Mouse (Mus musculus): ENCODE data around the gene Foxe1. TPM values are rescaled to one million over a fixed set of nuclear protein-coding genes. Genes with fewer than 3 reads are reported as not detected.

Foxe1 gene
- polyA plus RNA-seq, 1 experiment from 2014 or later, result not detected

DNA sequence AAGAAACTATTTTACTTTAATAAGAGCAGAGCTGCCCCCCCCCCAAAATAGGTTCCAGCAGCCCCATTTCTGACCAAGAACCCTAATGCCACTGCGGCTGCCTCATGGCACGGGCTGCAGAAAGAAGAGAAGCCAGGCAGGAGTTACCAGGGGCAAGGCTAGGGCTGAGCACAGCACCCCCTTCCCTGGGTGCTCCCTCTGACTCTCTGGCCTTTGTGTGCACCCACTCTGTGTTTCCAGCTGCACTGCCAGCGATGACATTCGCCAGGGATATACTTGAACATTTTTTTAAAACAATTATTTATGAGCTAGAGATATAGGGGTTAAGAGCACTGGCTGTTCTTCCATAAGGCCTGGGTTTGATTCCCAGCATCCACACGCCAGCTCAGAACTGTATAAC is 6.1 kb downstream of the Foxe1 start:
- Histone ChIP-seq H3K4me2 (no peak overlapping the region), H3K9ac (no peak overlapping the region), H3K27me3 (peaks cover 97% of the 10 kb centered on the region), H3K4me1 (peaks cover 12% of the 10 kb centered on the region), H3K9me3 (replicated peaks) (no peaks in the 10 kb centered on the region), H3K4me3 (replicated peaks) (no peak overlapping the region), H3K36me3 (no peaks in the 10 kb centered on the region), H3K27ac (no peak overlapping the region)
- 51% methylated on average over 5 of the region's 5 CpGs for WGBS
- no peak for ATAC-seq (replicated peaks; ENCODE audit: low FRiP score)

DNA sequence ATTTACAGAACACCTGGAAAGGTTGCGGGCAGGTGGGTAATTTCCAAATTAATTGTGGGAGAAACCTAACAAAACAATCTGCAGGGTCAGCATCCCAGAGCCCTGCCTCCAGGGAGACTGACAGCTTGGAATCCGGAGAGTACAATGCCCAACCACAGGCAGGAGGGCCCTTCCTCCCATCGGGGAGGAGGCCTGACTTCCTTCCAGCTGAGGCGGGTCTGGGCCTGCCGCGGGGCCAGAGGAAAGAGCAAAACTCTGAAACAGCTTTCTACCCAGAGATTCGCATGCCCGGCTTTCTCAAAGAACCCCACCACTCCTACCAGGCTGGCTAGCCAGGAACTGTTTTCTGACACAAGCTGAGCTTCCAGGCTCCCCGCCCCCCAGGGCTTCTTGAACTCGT is 9.6 kb downstream of the Foxe1 start:
- peaks cover 5% of the 10 kb centered on the region for H3K4me1 ChIP-seq
- no peak for ATAC-seq (replicated peaks; ENCODE audit: low FRiP score)
- H3K27me3 ChIP-seq, result peaks cover 86% of the 10 kb centered on the region
- H3K4me3 ChIP-seq (replicated peaks), result no peak overlapping the region
- H3K36me3 ChIP-seq, result no peaks in the 10 kb centered on the region
- H3K9ac ChIP-seq, result no peak overlapping the region
- no peak overlapping the region for H3K27ac ChIP-seq
- 19% methylated on average over 10 of the region's 10 CpGs for WGBS
- no peaks in the 10 kb centered on the region for H3K9me3 ChIP-seq (replicated peaks)
- H3K4me2 ChIP-seq, result no peak overlapping the region

DNA sequence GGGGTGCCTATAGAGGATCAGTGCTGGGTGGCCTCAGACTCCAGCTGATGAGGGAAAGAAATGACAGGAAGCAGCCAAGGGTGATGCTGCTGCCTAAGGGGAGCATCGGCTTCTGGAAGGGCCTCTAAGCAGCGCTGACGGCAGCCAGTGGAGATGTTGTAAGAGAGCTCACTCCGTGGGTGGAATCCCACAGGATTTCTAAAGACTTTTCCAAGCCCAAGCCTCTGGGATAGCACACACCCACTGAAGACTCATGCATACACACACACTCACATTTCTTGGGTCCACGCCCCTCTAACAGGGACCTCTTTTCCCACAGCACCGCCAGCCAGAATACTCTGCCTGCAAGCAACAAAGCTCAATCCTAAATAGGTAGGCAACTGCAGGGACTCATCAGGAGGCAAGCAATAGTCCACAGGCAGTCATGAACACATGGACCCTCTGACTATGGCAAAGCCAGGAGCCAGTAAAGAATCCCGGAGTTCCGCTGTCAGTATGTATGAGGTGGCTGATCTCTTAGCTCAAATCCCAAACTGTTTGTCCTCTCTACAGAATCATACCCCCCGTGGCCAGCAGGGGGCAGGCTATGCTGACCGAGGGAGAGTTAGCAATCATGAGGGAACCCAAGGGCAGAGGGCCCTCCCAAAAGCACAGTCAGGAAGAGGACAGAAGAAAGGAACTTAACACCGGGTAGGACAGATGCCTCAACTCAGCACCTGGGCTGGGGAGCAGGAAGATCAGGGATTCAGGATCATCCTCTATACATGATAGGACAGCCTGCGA is 13.1 kb downstream of the Foxe1 start:
- ATAC-seq (replicated peaks; ENCODE audit: low FRiP score), result no peak
- no peaks in the 10 kb centered on the region for H3K36me3 ChIP-seq
- 52% methylated on average over 12 of the region's 12 CpGs for WGBS
- H3K4me1 ChIP-seq, result peaks cover 5% of the 10 kb centered on the region
- no peak overlapping the region for H3K4me2 ChIP-seq
- no peak overlapping the region for H3K9ac ChIP-seq
- peaks cover 52% of the 10 kb centered on the region for H3K27me3 ChIP-seq
- H3K27ac ChIP-seq, result no peak overlapping the region
- H3K9me3 ChIP-seq (replicated peaks), result no peaks in the 10 kb centered on the region
- H3K4me3 ChIP-seq (replicated peaks), result no peak overlapping the region

DNA sequence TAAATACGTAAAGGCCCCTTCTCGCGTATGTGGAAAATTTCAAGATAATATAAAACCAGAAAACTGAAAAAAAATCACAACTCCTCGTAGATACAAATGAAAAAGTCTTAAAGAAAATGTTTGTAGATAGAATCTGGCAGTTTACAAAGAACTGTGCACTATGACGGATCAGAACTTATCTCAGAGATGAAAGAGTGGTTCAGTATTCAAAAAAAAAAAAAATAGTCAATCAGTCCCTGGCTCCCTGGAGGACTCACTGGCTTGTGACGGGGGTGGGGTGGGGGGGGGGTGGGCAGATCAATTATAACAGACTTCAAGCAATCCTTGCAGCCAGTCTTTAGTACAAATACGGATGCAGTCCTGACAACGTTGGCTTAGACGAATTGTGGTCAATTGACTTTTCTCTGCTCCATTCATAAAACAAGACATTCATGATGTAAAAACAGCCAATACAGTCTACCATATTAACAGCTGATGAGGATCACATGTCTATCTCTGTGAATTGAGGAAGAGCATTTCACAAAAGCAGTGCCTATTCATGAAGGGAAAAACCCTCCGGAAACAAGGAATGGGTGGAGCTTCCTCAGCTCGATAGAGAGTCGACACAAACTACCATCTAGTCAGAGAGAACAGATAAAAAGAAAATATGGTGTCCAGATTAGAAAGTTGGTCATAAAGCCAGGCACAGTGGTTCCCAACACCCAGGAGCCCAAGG is 16.3 kb downstream of the Foxe1 start:
- ATAC-seq (replicated peaks; ENCODE audit: low FRiP score), result no peak
- H3K27me3 ChIP-seq, result peaks cover 25% of the 10 kb centered on the region
- no peaks in the 10 kb centered on the region for H3K4me1 ChIP-seq
- no peak overlapping the region for H3K27ac ChIP-seq
- no peak overlapping the region for H3K9ac ChIP-seq
- H3K9me3 ChIP-seq (replicated peaks), result no peaks in the 10 kb centered on the region
- no peak overlapping the region for H3K4me3 ChIP-seq (replicated peaks)
- WGBS, result 74% methylated on average over 12 of the region's 12 CpGs
- H3K36me3 ChIP-seq, result no peaks in the 10 kb centered on the region
- H3K4me2 ChIP-seq, result no peak overlapping the region

DNA sequence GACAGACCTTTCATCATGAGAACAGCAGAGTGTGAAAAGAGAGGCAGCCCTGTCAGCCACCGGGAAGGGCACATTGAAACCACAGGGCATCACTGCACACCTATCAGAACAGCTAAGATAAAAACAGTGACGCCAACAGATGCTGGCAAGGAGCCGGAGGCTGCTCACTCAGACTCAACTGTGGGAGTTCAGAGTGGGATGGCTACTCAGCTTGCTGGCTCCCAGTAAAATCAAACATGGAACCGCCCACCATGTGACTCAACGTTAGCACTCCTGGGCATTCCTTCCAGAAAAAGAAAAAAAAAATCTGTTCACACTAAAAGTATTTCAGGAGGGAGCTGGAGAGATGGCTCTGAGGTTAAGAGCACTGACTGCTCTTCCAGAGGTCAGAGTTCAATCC is 17.8 kb downstream of the Foxe1 start:
- no peaks in the 10 kb centered on the region for H3K36me3 ChIP-seq
- H3K4me1 ChIP-seq, result no peaks in the 10 kb centered on the region
- H3K27me3 ChIP-seq, result peaks cover 13% of the 10 kb centered on the region
- H3K9me3 ChIP-seq (replicated peaks), result no peaks in the 10 kb centered on the region
- H3K4me2 ChIP-seq, result no peak overlapping the region
- no peak overlapping the region for H3K27ac ChIP-seq
- H3K9ac ChIP-seq, result no peak overlapping the region
- 69% methylated on average over 5 of the region's 5 CpGs for WGBS
- no peak for ATAC-seq (replicated peaks; ENCODE audit: low FRiP score)
- H3K4me3 ChIP-seq (replicated peaks), result no peak overlapping the region

DNA sequence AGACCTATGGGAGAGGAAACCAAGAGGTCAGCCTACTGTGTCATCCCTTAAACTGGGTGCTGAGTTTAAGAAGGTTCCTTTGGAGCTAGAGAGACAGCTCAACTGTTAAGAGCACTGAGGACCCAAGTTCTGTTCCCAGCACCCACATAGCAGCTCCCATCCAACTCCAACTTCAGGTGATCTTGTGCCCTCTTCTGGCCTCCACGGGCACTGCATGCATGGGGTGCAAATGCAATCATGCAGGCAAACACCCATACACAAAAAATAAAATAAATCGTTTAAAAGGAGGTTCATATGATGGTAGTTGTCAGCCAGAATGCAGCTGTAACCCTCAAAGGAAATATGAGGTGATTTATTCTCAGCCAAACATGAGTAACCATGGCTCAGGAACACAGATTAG is 21.0 kb downstream of the Foxe1 start:
- H3K27me3 ChIP-seq, result peaks cover 15% of the 10 kb centered on the region; the same call in 1 of the 2 replicates
- H3K4me1 ChIP-seq, result 0 out of 2 replicates have a peak, but pooled peaks cover 4% of the 10 kb centered on the region
- no peaks in the 10 kb centered on the region for H3K36me3 ChIP-seq
- ATAC-seq (replicated peaks; ENCODE audit: low FRiP score), result no peak
- no peak overlapping the region for H3K4me3 ChIP-seq (replicated peaks)
- no peak overlapping the region for H3K27ac ChIP-seq
- no peaks in the 10 kb centered on the region for H3K9me3 ChIP-seq (replicated peaks)
- H3K9ac ChIP-seq, result no peak overlapping the region
- 87% methylated on average over 2 of the region's 2 CpGs for WGBS
- no peak overlapping the region for H3K4me2 ChIP-seq

DNA sequence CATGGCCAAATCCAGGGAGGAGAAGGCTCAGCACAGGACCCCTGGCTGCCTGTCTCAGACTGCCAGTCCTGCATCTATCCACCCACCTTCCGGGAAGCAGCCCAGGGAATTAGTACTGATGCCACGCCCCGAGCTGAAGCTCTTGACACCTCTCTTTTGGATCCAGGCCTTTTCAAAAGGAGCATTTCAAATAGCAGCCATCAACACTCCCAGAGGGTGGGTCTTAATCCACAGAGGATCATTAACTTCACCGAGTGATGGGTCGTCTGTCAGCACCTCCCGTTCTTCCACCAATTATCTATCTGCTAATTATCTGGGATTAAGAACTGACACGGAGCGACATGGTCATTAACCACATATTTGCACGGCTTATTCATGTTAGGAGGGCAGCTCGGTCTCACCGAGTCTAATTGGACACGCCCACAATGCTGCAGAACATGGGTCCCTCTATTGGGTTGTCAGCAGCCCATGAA is 24.1 kb downstream of the Foxe1 start:
- 9% methylated on average over 12 of the region's 12 CpGs for WGBS
- H3K36me3 ChIP-seq, result no peaks in the 10 kb centered on the region
- H3K9ac ChIP-seq, result no peak overlapping the region
- H3K27me3 ChIP-seq, result peaks cover 24% of the 10 kb centered on the region; the same call in 1 of the 2 replicates
- no peaks in the 10 kb centered on the region for H3K9me3 ChIP-seq (replicated peaks)
- H3K4me1 ChIP-seq, result peaks cover 13% of the 10 kb centered on the region
- no peak overlapping the region for H3K27ac ChIP-seq
- H3K4me2 ChIP-seq, result no peak overlapping the region
- no peak for ATAC-seq (replicated peaks; ENCODE audit: low FRiP score)
- no peak overlapping the region for H3K4me3 ChIP-seq (replicated peaks)

DNA sequence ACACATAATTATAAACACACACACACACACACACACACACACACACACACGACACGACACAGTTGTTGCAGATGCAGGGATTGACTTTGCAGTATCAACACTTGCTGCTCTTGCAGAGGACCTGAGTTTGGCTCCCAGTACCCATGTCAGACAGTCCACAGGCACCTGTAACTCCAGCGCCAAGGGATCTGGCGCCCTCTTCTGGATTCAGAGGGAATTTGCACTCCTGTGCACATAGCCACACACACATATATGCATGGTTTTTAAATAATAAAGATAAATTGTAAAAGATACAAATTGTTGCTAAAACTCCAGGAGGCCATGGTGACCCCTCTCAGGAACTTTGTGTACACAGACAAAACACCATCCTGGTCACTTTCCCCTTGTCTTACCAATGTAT is 25.7 kb downstream of the Foxe1 start:
- ATAC-seq (replicated peaks; ENCODE audit: low FRiP score), result no peak
- no peaks in the 10 kb centered on the region for H3K9me3 ChIP-seq (replicated peaks)
- no peak overlapping the region for H3K9ac ChIP-seq
- H3K27ac ChIP-seq, result no peak overlapping the region
- no peak overlapping the region for H3K4me2 ChIP-seq
- H3K36me3 ChIP-seq, result no peaks in the 10 kb centered on the region
- peaks cover 24% of the 10 kb centered on the region; the same call in 1 of the 2 replicates for H3K27me3 ChIP-seq
- 64% methylated on average over 4 of the region's 4 CpGs for WGBS
- H3K4me3 ChIP-seq (replicated peaks), result no peak overlapping the region
- H3K4me1 ChIP-seq, result peaks cover 13% of the 10 kb centered on the region

DNA sequence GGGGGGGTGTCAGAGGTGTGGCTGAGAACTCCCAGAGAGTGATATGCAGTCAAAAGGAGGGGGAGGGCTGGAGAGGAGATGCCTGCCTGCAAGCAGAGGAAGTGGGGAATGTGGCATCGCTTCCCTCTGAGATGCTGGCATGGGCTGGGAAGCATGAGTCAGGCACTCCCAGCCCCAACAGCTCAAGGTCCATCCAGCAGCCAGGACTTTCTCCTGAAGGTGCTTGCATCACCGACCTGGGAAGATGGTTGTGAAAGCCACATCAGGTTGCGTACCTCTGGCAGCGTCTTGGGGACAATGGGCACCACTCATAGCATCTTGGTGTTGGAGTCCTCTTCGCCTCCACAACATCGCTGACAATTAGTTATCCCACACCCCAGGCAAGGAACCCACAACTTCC is 27.0 kb downstream of the Foxe1 start:
- WGBS, result 50% methylated on average over 6 of the region's 6 CpGs
- Histone ChIP-seq H3K4me3 (replicated peaks) (no peak overlapping the region), H3K9ac (no peak overlapping the region), H3K4me2 (no peak overlapping the region), H3K36me3 (no peaks in the 10 kb centered on the region), H3K27me3 (peaks cover 24% of the 10 kb centered on the region; the same call in 1 of the 2 replicates), H3K9me3 (replicated peaks) (no peaks in the 10 kb centered on the region), H3K27ac (no peak overlapping the region), H3K4me1 (peaks cover 17% of the 10 kb centered on the region)
- no peak for ATAC-seq (replicated peaks; ENCODE audit: low FRiP score)

DNA sequence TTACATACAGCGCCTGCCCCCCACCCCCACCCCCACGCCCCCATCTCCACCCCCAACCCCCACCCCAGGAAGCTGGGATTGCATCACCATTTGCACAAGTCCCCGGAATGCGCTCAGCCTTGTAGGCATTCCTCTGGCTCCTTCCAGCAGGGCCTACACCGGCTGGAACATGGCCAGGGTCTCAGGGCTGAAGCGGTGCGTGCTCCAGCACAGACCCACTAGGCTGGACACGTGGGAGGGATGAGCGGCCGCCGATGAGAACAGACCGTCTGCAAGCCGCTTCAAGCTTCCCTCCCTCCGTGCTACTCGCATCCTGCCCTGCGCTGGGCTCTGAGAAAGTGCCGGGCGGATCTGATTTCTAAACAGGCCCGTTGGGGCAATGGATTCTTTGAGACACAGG is 27.6 kb downstream of the Foxe1 start:
- Histone ChIP-seq H3K4me2 (peak overlapping the region; percentile 54), H3K9me3 (replicated peaks) (no peaks in the 10 kb centered on the region), H3K27me3 (peaks cover 24% of the 10 kb centered on the region; the same call in 1 of the 2 replicates), H3K4me3 (replicated peaks) (peak overlapping the region; percentile 19; the same call in 1 of the 2 replicates), H3K27ac (no peak overlapping the region), H3K4me1 (peaks cover 17% of the 10 kb centered on the region), H3K36me3 (0 out of 2 replicates have a peak, but pooled peaks cover 1% of the 10 kb centered on the region), H3K9ac (0 out of 2 replicates have a peak overlapping the region, but pooled peaks have one; percentile 18)
- peak; percentile 74 for ATAC-seq (replicated peaks; ENCODE audit: low FRiP score)
- WGBS, result 2% methylated on average over 19 of the region's 19 CpGs

DNA sequence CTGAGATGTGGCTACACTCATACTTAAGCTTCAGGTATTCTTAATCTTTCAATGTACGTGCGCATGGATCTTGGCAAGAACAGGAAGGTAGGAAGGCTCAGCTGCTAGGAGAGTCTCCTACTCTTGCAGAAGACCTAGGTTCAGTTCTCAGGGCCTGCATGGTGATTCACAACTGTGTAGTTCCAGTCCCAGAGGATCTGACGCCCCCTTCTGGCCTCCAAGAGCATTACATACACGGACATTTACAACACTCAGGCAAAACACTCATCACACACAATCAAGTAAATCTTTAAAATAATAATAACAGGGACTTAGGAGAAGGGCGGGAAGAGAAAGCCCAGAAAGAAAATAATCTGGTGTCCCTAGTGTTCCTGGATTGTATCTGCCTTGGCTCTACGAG is 31.0 kb downstream of the Foxe1 start:
- H3K4me2 ChIP-seq, result peak overlapping the region; percentile 63
- peak overlapping the region; percentile 40 for H3K4me3 ChIP-seq (replicated peaks)
- H3K4me1 ChIP-seq, result peaks cover 13% of the 10 kb centered on the region
- H3K9me3 ChIP-seq (replicated peaks), result no peaks in the 10 kb centered on the region
- H3K27ac ChIP-seq, result no peak overlapping the region
- ATAC-seq (replicated peaks; ENCODE audit: low FRiP score), result no peak
- peaks cover 33% of the 10 kb centered on the region for H3K36me3 ChIP-seq
- H3K27me3 ChIP-seq, result peaks cover 9% of the 10 kb centered on the region; the same call in 1 of the 2 replicates
- WGBS, result 55% methylated on average over 6 of the region's 6 CpGs
- H3K9ac ChIP-seq, result no peak overlapping the region

DNA sequence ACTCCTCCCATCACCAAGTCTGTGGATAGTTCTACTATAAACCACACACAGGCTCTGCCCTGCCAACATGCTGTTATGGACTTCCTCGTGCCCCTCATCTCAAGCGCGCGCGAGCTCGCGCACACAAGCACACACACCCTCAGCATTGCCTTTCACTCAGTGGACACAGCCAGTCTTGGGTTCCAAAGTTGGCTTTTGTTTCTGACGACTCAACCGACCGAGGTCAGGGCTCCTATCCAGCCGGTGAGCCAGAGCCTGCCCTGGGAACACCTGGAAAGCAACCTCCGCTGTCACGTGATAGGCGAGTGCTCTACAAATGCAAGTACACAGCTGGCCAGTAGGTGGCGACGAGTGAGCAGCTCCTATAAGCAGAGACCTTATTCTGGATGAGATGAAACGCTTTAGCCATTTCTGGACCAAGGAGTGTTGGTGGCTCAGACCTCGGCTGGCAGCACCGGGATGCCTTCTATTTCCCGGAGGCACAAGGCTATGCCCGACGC is 31.5 kb downstream of the Foxe1 start:
- peaks cover 38% of the 10 kb centered on the region for H3K36me3 ChIP-seq
- peak overlapping the region; percentile 63 for H3K4me2 ChIP-seq
- peak; percentile 72 for ATAC-seq (replicated peaks; ENCODE audit: low FRiP score)
- WGBS, result 24% methylated on average over 22 of the region's 22 CpGs
- peaks cover 6% of the 10 kb centered on the region; the same call in 1 of the 2 replicates for H3K27me3 ChIP-seq
- H3K9me3 ChIP-seq (replicated peaks), result no peaks in the 10 kb centered on the region
- peaks cover 13% of the 10 kb centered on the region for H3K4me1 ChIP-seq
- H3K4me3 ChIP-seq (replicated peaks), result peak overlapping the region; percentile 40
- no peak overlapping the region for H3K27ac ChIP-seq
- H3K9ac ChIP-seq, result no peak overlapping the region
